Mouse (Mus musculus): Measurements from ENCODE around the gene Gins1. TPM values are rescaled to one million over a fixed set of nuclear protein-coding genes. Genes with fewer than 3 reads are reported as not detected.
A peak's percentile ranks its signal among the peaks of the same experiment; 100 is the strongest.
"Not testable (repeated sequence)": the region's sequence is repeated elsewhere in the genome, so short reads cannot be mapped to it uniquely, and the experiment has no call there.

The Gins1 gene
- polyA plus RNA-seq, 1 experiment from 2014 or later: 28.2 TPM

DNA sequence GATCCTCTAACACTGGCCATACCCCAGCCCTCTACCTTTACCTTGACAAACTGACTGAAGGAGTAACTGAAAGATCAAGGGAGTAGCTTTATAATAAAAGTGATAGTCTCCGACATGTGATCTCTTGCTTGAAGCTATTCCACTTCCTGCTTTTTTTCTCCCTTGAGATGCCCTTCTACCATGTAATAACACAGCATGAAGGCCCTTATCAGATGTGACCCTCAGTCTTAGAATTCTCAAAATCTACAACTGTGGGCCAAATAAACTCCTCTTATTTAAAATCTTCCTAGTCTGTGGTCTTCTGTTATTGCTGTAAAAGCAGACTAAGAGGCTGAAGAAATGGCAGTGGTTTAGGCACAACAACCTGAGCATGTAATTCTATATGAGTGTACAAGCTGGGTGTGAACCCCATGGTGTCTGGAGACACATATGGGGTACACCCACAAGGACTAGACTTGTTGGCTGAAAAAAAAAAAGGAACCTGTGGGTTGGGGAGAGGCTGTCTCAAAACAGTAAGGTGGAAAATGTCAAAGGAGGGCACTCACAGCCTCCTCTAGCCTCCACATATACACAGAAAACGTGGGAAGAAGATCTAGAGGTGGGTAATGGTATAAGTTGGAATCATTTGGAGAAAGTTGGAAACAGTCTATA lies 10.5 kb upstream of the Gins1 start:
- Histone ChIP-seq H3K36me3 (ENCODE audit: control insufficient read depth, insufficient read depth, low read length) (no peaks in the 10 kb centered on the region), H3K27ac (replicated peaks in 1 of 2; ENCODE audit: control insufficient read depth in 1 of 2, insufficient read depth in 1 of 2, low read depth in 2 of 2, low read length in 2 of 2) (no peak overlapping the region), H3K9me3 (ENCODE audit: control insufficient read depth, low read length) (no peaks in the 10 kb centered on the region), H3K4me2 (ENCODE audit: low read length) (no peak overlapping the region), H3K9ac (ENCODE audit: low read length) (no peak overlapping the region), H3K4me1 (ENCODE audit: control insufficient read depth in 2 of 2, insufficient read depth in 2 of 2, low read length in 2 of 2) (no peaks in the 10 kb centered on the region), H3K27me3 (ENCODE audit: control insufficient read depth, insufficient read depth, low read length) (no peaks in the 10 kb centered on the region), H3K4me3 (ENCODE audit: control insufficient read depth in 1 of 2, insufficient read depth in 1 of 2, low read depth in 1 of 2, low read length in 2 of 2) (no peak overlapping the region)
- 86% methylated on average over 2 of the region's 2 CpGs for WGBS
- no peak for ATAC-seq (ENCODE audit: insufficient number of reproducible peaks, insufficient read depth, low FRiP score, low read depth)

DNA sequence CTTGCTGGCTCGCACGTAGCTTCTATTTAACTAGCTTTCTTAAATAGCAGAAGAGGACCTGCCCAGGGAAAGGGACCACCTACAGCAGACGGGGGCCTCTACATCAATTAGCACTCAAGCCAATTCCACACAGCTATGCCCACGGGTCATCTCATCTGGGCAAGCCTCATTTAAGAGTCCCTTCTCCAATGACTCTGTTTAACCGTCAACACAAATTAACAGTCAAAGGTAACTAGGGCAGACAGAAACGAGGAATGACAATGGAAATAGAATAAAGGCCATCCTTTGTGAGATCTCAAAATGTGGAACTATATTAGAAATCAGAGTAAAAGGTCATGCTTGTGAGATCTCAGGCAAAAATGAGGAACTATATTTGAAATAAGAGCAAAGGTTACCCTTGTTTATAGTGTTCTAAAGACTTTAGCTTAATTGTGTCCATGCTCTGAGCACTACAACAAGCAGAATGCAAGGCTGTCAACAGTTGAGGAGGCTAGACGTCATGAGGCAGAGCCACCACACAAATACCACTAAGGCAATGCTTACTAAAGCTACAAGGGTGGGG lies 9.4 kb upstream of the Gins1 start:
- WGBS: 80% methylated on average over 7 of the region's 7 CpGs

DNA sequence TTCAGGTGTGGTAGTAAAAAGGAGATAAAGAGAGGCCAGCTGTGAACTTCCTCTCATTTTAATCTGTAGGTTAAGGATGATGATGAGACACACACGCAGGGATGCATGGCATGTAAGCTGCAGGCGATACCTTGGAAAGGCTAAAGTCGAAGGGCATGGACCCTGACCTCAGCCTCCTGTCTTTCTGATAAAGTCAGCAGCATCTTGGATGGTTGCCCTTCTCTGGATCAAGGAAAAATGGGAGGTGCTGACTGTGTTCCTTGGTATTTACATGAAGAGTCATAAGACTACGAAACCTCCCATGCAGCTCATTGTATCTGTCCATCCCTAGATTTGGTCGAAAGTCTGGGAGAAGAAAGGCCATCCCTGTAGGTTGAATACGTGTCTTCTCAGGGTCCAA lies 4.9 kb upstream of the Gins1 start:
- 75% methylated on average over 6 of the region's 6 CpGs for WGBS
- no peak overlapping the region for H3K9ac ChIP-seq (ENCODE audit: low read length)
- H3K9me3 ChIP-seq (ENCODE audit: control insufficient read depth, low read length): no peaks in the 10 kb centered on the region
- no peak overlapping the region for H3K27ac ChIP-seq (replicated peaks in 1 of 2; ENCODE audit: control insufficient read depth in 1 of 2, insufficient read depth in 1 of 2, low read depth in 2 of 2, low read length in 2 of 2)
- peaks cover 4 to 5% of the 10 kb centered on the region in 2 experiments for H3K4me1 ChIP-seq (ENCODE audit: control insufficient read depth in 2 of 2, insufficient read depth in 2 of 2, low read length in 2 of 2)
- no peak overlapping the region for H3K4me3 ChIP-seq (ENCODE audit: control insufficient read depth in 1 of 2, insufficient read depth in 1 of 2, low read depth in 1 of 2, low read length in 2 of 2)
- peaks cover 3% of the 10 kb centered on the region; the same call in 1 of the 2 replicates for H3K36me3 ChIP-seq (ENCODE audit: control insufficient read depth, insufficient read depth, low read length)
- no peaks in the 10 kb centered on the region for H3K27me3 ChIP-seq (ENCODE audit: control insufficient read depth, insufficient read depth, low read length)
- ATAC-seq (ENCODE audit: insufficient number of reproducible peaks, insufficient read depth, low FRiP score, low read depth): no peak
- no peak overlapping the region for H3K4me2 ChIP-seq (ENCODE audit: low read length)

More for the DNA sequence above, 9.4 kb upstream of the Gins1 start:
- no peak overlapping the region for H3K4me2 ChIP-seq (ENCODE audit: low read length)
- no peak for ATAC-seq (ENCODE audit: insufficient number of reproducible peaks, insufficient read depth, low FRiP score, low read depth)
- peaks cover 3% of the 10 kb centered on the region; the same call in 1 of the 2 replicates for H3K36me3 ChIP-seq (ENCODE audit: control insufficient read depth, insufficient read depth, low read length)
- H3K4me1 ChIP-seq (ENCODE audit: control insufficient read depth in 2 of 2, insufficient read depth in 2 of 2, low read length in 2 of 2): no peaks in the 10 kb centered on the region
- H3K27ac ChIP-seq (replicated peaks in 1 of 2; ENCODE audit: control insufficient read depth in 1 of 2, insufficient read depth in 1 of 2, low read depth in 2 of 2, low read length in 2 of 2): no peak overlapping the region
- no peaks in the 10 kb centered on the region for H3K9me3 ChIP-seq (ENCODE audit: control insufficient read depth, low read length)
- H3K9ac ChIP-seq (ENCODE audit: low read length): no peak overlapping the region
- no peak overlapping the region for H3K4me3 ChIP-seq (ENCODE audit: control insufficient read depth in 1 of 2, insufficient read depth in 1 of 2, low read depth in 1 of 2, low read length in 2 of 2)
- H3K27me3 ChIP-seq (ENCODE audit: control insufficient read depth, insufficient read depth, low read length): no peaks in the 10 kb centered on the region

DNA sequence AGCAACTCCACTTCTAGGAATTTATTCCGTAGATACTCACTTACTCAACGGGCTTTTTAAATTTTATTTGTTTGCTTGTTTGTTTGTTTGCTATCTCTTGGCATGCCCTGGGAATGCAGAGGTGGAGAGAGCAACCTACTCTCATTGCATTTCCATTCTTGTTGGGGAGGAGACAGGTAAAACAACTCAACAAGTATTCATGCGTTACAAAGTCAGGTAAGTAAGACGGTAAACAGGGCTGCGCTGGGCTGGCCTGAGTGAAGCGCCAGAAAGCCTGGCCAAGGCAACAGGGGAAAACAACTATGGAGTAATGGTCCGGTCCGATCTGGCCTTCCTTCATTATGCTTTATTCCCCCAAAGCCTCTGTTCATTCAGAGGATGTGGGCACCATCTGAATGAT lies 2.9 kb upstream of the Gins1 start:
- Histone ChIP-seq H3K27ac (replicated peaks in 1 of 2; ENCODE audit: control insufficient read depth in 1 of 2, insufficient read depth in 1 of 2, low read depth in 2 of 2, low read length in 2 of 2) (no peak overlapping the region), H3K4me1 (ENCODE audit: control insufficient read depth in 2 of 2, insufficient read depth in 2 of 2, low read length in 2 of 2) (peaks cover 4 to 5% of the 10 kb centered on the region in 2 experiments), H3K4me3 (ENCODE audit: control insufficient read depth in 1 of 2, insufficient read depth in 1 of 2, low read depth in 1 of 2, low read length in 2 of 2) (no peak overlapping the region), H3K9me3 (ENCODE audit: control insufficient read depth, low read length) (no peaks in the 10 kb centered on the region), H3K4me2 (ENCODE audit: low read length) (no peak overlapping the region), H3K27me3 (ENCODE audit: control insufficient read depth, insufficient read depth, low read length) (no peaks in the 10 kb centered on the region), H3K36me3 (ENCODE audit: control insufficient read depth, insufficient read depth, low read length) (peaks cover 3% of the 10 kb centered on the region; the same call in 1 of the 2 replicates), H3K9ac (ENCODE audit: low read length) (no peak overlapping the region)
- WGBS: 87% methylated on average over 8 of the region's 8 CpGs
- ATAC-seq (ENCODE audit: insufficient number of reproducible peaks, insufficient read depth, low FRiP score, low read depth): no peak

DNA sequence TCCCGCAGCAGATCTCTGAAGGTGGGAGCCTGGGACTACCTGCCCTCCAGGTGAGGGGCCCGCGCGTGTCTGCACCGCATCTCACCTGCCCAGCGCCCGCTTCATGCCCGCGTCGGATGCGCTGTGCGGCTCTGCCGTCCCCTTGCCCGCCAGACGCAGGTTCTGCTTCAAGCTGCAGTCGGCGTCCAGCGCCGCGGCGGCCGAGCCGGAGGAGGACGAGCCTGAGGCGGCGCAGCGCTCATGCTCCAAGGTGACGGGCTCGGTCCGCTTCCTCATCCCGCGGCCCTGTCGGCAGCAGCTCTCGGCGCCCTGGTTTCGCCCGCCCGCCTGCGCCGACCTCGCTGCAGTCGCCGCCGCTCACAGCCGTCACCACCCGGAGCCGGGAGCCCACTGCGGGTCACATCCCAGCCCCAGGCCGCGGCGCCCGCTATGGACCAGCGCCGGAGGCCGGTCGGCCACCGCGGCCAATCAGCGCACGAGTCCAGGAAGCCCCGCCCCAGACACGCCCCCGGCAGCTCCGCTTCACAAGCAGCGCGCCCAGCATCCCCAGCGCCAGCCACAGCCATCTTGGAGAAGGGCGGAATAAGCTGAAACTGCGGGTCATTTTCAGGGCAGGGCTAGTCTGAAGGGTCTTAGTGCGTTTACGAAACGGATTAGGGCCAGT lies 796 bp upstream of the Gins1 start, which contains the start of gene Abhd12:
Gene Abhd12, minus strand, starts transcription at position 470 of the 664 bp plus-strand sequence.
- H3K27me3 ChIP-seq (ENCODE audit: control insufficient read depth, insufficient read depth, low read length): no peaks in the 10 kb centered on the region
- under 1% methylated on average over 71 of the region's 72 CpGs for WGBS
- peaks cover 3% of the 10 kb centered on the region; the same call in 1 of the 2 replicates for H3K36me3 ChIP-seq (ENCODE audit: control insufficient read depth, insufficient read depth, low read length)
- peak; percentile 99 for ATAC-seq (ENCODE audit: insufficient number of reproducible peaks, insufficient read depth, low FRiP score, low read depth)
- no peaks in the 10 kb centered on the region for H3K9me3 ChIP-seq (ENCODE audit: control insufficient read depth, low read length)
- peaks cover 4 to 5% of the 10 kb centered on the region in 2 experiments for H3K4me1 ChIP-seq (ENCODE audit: control insufficient read depth in 2 of 2, insufficient read depth in 2 of 2, low read length in 2 of 2)
- H3K4me3 ChIP-seq (ENCODE audit: control insufficient read depth in 1 of 2, insufficient read depth in 1 of 2, low read depth in 1 of 2, low read length in 2 of 2): peak within 1 kb of the TSS; percentile 65 to 83
- peak within 1 kb of the TSS; percentile 87 for H3K9ac ChIP-seq (ENCODE audit: low read length)
- peak within 1 kb of the TSS; percentile 97 for H3K4me2 ChIP-seq (ENCODE audit: low read length)
- peak within 1 kb of the TSS; percentile 83 to 90 for H3K27ac ChIP-seq (replicated peaks in 1 of 2; ENCODE audit: control insufficient read depth in 1 of 2, insufficient read depth in 1 of 2, low read depth in 2 of 2, low read length in 2 of 2)

DNA sequence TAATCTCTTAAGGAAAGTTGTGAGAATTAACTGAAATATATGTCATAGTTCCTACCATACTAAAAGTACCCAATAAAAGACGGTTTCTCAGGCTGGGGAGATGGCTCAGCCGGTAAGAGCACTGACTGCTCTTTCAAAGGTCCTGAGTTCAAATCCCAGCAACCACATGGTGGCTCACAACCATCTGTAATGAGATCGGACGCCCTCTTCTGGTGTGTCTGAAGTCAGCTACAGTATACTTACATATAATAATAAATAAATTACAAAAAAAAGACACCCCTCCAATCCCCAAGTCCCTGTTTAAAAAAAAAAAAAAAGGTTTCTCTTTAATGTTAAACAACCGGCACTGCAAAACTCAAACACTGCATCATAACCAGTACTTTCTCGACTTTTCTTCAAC lies 3.7 kb downstream of the Gins1 start:
- not testable (repeated sequence) for H3K9me3 ChIP-seq (ENCODE audit: control insufficient read depth, low read length); H3K27ac ChIP-seq (replicated peaks in 1 of 2; ENCODE audit: control insufficient read depth in 1 of 2, insufficient read depth in 1 of 2, low read depth in 2 of 2, low read length in 2 of 2); H3K36me3 ChIP-seq (ENCODE audit: control insufficient read depth, insufficient read depth, low read length); H3K4me1 ChIP-seq (ENCODE audit: control insufficient read depth in 2 of 2, insufficient read depth in 2 of 2, low read length in 2 of 2); ATAC-seq (ENCODE audit: insufficient number of reproducible peaks, insufficient read depth, low FRiP score, low read depth); H3K27me3 ChIP-seq (ENCODE audit: control insufficient read depth, insufficient read depth, low read length)
- H3K4me3 ChIP-seq (ENCODE audit: control insufficient read depth in 1 of 2, insufficient read depth in 1 of 2, low read depth in 1 of 2, low read length in 2 of 2): peak overlapping the region in 1 of 2 experiments; percentile 72; a peak in 2 of 4 replicates
- H3K9ac ChIP-seq (ENCODE audit: low read length): peak overlapping the region; percentile 70; the same call in 1 of the 2 replicates
- WGBS: 40% methylated on average over 6 of the region's 6 CpGs
- H3K4me2 ChIP-seq (ENCODE audit: low read length): peak overlapping the region; percentile 74

DNA sequence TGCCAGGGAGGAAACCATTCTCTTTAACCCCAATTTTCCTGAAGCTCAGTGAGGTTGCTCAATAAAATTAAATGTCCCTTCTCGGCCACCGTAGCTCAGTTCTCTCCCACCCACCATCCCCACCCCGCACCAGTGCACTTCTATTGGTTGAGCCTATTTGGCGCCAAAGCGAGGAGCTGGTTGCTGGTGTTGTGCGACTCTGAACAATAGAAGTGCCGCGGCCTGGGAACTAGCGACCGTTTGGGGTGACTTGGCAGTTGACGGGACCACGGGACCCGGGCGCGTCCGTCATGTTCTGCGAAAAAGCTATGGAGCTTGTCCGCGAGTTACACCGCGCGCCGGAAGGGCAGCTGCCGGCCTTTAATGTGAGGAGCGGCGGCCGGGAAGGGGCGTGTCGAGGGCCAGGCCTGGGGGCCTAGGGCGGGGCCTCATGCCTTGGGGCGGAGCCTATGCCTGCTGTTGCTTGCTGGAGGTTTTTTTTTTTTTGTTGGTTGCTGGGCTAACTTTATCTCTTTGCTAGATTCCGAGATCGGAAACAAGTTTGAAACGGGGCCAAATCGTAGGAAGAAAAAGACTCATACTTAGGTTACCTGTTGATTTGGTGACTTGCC lies 4.3 kb downstream of the Gins1 start:
- Histone ChIP-seq H3K9ac (ENCODE audit: low read length) (peak overlapping the region; percentile 70), H3K36me3 (ENCODE audit: control insufficient read depth, insufficient read depth, low read length) (0 out of 2 replicates have a peak, but pooled peaks cover 3% of the 10 kb centered on the region), H3K4me3 (ENCODE audit: control insufficient read depth in 1 of 2, insufficient read depth in 1 of 2, low read depth in 1 of 2, low read length in 2 of 2) (peak overlapping the region; percentile 72 to 83), H3K4me2 (ENCODE audit: low read length) (peak overlapping the region; percentile 74), H3K27me3 (ENCODE audit: control insufficient read depth, insufficient read depth, low read length) (no peaks in the 10 kb centered on the region), H3K9me3 (ENCODE audit: control insufficient read depth, low read length) (no peaks in the 10 kb centered on the region), H3K27ac (replicated peaks in 1 of 2; ENCODE audit: control insufficient read depth in 1 of 2, insufficient read depth in 1 of 2, low read depth in 2 of 2, low read length in 2 of 2) (peak overlapping the region; percentile 79 to 81), H3K4me1 (ENCODE audit: control insufficient read depth in 2 of 2, insufficient read depth in 2 of 2, low read length in 2 of 2) (peaks cover 0 to 4% of the 10 kb centered on the region in 2 experiments; a peak in 1 of 4 replicates)
- ATAC-seq (ENCODE audit: insufficient number of reproducible peaks, insufficient read depth, low FRiP score, low read depth): peak; percentile 92
- under 1% methylated on average over 35 of the region's 35 CpGs for whole genome bisulfite sequencing

All from heart, embryonic 14.5 days (tissue).